Mouse (Mus musculus) embryo, embryonic 11 days (tissue): ENCODE data around the gene Gad2.
"Not testable (repeated sequence)": the region's sequence is repeated elsewhere in the genome, so short reads cannot be mapped to it uniquely, and the experiment has no call there.

Source experiments
- DNase-seq: peaks from one replicate; pipeline ENCODE4 v3.0.0-alpha.2; 2015

The Gad2 gene

DNA sequence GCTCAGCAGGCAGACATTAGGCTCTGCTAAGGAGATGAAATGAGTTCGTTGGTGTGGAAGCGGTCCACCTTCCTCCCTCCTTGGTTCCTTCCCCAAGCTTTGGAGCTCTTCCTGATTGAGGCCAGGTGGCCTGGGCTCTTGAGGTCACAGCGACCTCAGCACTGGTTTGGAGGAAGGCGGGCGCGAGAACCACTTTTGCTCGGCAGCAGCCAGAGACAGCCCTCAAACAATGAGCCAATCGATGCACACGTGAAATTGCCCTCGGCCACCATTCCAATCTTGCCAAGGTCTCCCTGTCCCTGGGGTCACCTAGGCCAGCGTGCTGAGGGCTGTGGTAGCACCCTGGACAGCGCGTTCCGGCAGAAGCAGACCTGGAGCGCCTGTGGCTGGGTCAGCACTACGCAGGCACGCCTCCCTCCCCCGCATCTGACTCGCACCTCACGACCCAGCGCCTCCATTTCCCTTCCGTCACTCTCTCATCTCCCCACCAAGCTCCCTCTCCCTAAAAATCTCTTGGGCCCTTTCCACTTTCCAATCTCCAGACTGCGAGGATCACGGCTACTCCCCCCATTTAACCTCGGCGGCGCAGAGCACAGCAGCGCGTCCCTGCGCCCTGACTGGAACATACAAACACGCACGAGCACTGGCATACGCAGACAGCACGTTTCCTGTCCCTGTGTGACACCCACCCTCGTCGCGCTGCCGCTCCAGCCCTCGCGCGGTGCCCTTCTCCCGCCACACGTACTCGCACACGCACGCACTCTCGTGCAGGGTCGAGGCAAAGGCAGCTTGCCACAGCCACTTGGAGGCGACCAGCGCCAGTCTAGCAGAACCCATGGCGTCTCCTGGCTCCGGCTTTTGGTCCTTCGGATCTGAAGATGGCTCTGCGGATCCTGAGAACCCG, at the start of gene Gad2:
Gene Gad2 (plus strand): TSS at position 378 of the 904 bp plus-strand sequence.
- DNase-seq, result peak; percentile 67

DNA sequence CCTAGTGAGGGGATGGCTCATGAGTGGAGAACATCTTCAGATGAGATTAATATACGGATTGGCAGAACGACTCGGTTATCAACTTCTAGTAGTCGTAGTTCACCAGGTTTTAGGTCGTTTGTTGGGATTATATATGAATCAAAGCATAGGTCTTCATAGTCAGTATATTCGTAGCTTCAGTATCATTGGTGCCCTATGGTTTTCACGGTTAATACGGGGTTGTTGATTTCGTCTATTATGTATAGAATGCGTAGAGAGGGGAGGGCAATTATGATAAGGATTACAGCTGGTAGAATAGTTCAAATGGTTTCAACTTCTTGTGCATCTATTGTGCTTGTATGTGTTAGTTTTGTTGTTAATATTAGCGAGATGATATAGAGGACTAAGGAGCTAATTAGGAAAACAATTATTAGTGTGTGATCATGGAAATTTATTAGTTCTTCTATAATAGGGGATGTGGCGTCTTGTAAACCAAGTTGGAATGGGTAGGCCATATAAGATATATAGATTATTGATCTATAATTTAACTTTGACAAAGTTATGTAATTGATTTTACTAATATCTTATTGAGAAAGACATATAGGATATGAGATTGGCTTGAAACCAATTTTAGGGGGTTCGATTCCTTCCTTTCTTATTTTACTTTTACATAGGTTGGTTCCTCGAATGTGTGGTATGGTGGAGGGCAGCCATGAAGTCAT, 34.4 kb upstream of the Gad2 start:
- DNase-seq, result not testable (repeated sequence)

DNA sequence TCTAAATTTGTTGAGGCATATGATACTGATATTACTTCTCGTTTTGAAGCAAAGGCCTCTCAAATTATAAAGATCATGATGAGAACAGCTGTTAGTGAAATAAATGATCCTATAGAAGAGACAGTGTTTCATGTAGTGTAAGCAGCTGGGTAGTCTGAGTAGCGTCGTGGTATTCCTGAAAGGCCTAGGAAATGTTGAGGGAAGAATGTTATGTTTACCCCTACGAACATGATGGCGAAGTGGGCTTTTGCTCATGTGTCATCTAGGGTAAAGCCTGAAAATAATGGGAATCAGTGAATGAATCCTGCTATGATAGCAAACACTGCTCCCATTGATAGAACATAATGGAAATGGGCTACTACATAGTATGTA, 33.8 kb upstream of the Gad2 start:
- not testable (repeated sequence) for DNase-seq

DNA sequence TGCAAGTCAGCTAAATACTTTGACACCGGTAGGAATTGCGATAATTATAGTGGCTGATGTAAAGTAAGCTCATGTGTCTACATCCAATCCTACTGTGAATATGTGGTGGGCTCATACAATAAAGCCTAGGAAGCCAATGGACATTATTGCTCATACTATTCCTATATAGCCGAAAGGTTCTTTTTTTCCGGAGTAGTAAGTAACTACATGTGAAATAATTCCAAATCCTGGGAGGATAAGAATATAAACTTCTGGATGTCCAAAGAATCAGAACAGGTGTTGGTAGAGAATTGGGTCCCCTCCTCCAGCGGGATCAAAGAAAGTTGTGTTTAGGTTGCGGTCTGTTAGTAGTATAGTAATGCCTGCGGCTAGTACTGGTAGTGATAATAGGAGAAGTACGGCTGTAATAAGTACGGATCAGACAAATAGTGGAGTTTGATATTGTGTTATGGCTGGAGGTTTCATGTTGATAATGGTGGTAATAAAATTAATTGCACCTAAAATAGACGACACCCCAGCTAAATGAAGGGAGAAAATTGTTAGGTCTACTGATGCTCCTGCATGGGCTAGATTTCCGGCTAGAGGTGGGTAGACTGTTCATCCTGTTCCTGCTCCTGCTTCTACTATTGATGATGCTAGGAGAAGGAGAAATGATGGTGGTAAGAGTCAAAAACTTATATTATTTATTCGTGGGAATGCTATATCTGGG, 33.2 kb upstream of the Gad2 start:
- DNase-seq, result not testable (repeated sequence)

DNA sequence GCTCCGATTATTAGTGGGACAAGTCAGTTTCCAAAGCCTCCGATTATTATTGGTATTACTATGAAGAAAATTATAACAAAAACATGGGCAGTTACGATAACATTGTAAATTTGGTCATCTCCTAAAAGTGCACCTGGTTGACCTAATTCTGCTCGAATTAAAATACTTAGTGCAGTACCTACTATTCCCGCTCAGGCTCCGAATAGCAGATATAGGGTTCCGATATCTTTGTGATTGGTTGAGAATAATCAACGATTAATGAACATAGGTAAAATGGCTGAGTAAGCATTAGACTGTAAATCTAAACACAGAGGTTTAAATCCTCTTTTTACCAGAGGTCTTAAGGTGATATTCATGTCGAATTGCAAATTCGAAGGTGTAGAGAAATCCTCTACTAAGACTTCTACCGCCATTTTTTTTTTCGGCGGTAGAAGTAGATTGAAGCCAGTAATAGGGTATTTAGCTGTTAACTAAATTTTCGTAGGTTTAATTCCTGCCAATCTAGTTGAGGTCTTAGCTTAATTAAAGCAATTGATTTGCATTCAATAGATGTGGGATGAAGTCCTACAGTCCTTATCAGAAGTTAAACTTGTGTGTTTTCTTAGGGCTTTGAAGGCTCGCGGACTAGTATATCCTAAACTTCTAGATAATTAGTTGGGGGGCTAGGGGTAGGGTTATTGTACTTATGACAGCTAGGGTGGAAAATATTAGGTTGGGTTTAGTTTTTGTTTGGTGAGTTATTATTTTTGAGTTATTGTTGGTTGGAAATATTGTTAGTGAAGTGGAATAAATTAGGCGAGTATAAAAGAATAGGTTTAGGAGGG, 32.4 kb upstream of the Gad2 start:
- DNase-seq, result not testable (repeated sequence)

DNA sequence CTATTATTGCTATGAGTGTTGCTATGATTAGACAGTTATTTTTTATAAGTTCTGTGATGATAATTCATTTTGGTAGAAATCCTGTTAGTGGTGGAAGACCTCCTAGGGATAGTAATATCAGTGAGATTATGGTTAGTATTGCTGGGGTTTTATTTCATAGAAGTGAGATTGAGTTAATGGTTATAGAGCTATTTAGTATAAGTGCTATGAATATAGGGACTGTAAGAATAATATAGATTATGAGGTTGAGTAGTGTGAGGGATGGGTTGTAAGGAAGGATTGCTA, 31.9 kb upstream of the Gad2 start:
- DNase-seq, result no peak

DNA sequence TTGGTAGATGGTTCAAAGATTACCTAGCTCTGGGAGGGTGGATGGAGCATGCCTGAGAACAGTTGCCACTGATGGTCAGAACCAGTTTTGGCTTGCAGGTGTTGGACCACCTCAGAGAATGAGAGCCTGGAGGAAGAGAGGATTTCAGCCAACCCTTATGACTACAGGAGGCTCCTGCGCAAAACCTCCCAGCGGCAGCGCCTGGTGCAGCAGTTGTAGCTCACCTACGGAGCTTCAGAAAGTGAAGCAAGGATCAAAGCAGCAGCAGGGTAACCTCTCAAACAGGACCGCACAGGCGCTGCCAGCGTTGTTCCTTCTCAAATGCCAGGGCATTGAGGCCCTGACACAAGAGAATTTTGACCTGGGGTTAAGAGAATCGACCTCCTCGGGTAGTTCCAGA, 4.1 kb upstream of the Gad2 start:
- peak; percentile 21 for DNase-seq

DNA sequence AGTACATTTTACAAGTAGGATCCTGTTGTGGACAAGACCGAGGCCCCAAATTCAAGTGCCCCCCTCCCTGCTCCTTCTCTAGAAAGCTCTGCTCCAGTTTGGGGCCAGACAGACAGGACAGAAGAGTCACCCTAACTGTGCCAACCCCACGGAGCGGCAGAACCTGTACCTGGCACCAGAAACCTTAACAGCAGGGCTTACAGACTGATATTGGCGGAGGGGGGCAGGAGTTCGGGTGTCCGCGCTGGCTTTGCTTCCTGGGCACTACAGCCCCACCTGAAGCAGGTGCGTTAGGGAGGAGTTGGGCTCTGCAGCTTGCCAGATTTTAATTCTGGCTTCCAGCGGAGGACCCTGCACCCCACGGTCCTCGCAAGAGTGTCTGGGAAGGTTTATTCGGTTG, 2.6 kb upstream of the Gad2 start:
- DNase-seq, result no peak

DNA sequence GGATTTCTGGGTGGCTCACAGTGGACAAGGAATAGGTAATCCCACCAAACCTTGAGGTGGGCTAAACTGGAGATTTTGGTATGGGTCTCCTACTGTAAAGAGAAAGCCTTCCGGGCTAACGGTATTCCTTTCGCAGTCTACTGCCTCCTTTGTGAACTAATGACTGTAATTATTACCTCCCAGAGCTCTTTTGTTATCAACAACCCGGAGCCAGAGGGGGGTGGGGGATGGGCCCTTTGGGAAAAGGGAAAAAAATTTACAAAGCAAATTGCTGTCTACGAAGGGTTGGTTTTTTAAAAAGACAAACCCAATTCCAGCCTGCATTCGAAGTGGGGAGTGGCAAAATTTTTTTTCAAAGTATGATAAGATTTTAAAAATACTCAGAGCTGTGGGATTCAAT, 2.0 kb upstream of the Gad2 start:
- peak; percentile 27 for DNase-seq

DNA sequence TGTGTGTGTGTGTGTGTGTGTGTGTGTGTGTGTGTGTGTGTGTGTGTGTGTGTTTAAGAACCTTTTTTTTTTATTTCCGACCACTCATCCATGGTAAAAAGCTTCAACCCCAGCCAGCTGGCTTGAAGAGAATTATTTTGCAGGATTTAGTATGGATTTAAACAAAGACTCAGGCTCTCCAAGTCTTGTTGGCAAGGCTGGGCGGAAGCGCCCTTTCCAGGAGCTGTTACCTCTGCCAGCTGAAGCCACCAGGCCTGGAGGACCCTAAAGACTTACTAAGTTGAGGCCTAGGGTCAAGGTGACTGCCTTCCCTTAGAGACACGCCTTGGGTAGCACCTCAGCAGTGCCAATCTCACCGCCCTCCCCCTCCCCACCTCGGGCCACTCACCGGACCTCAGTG, 1.5 kb upstream of the Gad2 start:
- peak; percentile 18 for DNase-seq

DNA sequence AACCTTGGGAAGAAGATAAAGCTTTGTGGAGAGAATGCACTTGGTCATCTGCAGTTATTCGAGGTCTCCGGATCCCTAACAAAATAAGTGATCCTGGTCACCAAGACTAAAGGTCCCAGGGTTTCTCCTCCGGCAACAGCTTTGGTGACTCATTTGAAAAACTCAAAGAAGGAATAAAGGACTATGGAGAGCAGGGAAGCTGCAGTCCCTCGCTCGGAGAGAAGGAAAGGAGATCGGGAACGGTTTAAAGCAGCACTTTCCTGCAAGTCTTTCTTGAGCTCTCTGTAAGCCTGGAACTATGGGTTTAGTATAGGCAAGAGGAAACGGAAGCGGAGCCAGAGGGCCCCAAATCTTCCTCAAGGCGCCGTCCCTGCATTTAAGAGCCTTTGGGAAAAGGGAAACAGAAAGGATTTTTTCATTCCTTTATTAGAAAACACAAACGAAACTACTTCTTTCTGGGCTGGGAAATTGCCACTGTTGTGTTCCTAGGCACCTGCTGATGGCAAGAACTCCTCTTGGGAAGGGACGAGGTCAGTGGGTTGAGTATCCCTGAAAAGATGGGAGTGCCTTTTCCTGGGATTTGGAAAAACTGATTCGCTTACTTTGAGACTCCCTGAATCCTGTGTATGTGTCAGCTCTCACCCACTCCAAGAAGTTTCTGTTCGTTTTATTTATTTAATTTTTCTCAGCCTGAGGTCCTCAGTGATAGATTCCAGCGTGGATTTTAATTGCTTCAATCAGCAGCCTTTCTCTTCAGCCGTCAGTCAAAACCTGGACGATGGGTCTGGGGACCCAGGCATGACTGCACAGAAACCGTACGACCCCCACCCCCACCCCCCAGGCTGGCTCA, 802 bp upstream of the Gad2 start:
- no peak for DNase-seq

DNA sequence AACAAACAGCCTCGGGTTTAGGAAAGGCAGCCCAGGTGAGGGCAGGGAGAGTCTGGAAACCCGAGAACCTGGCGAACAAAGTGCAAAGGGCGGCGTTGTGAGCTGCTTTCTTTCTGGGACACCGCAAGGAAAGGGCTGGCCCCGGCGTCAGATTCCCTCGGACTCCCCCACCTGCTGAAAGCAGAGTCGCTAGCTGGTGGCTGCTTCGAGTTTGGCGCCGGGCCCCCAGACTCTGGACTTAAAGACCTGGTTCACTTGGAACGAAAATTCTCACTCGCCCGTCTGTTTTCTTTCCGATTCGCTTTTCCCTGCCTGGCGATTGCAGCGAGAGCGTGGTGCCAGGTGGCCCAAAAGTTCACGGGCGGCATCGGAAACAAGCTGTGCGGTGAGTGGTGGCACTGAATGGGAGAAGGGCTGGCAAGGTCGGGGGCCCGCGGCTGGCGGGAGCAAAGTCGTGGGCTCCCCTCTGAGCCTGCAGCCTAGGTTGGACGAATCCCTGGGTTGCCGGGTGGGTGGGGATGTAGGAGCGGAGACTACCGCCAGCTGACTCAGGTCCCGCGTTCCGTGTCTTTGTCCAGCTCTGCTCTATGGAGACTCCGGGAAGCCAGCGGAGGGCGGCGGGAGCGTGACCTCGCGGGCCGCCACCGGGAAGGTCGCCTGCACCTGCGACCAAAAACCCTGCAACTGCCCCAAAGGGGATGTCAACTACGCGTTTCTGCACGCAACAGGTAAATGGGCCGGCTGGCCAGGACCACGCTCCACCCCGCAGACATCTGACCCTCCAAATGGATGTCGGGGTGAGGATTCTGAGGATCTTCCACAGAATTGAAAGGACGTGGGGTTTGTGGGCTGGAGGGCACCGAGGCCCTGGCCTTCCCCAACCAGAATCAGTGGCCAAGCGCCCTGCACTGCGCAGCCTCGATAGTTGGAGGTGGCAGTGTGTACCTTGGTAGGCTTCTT, 1.4 kb downstream of the Gad2 start:
- DNase-seq, result peak; percentile 46

DNA sequence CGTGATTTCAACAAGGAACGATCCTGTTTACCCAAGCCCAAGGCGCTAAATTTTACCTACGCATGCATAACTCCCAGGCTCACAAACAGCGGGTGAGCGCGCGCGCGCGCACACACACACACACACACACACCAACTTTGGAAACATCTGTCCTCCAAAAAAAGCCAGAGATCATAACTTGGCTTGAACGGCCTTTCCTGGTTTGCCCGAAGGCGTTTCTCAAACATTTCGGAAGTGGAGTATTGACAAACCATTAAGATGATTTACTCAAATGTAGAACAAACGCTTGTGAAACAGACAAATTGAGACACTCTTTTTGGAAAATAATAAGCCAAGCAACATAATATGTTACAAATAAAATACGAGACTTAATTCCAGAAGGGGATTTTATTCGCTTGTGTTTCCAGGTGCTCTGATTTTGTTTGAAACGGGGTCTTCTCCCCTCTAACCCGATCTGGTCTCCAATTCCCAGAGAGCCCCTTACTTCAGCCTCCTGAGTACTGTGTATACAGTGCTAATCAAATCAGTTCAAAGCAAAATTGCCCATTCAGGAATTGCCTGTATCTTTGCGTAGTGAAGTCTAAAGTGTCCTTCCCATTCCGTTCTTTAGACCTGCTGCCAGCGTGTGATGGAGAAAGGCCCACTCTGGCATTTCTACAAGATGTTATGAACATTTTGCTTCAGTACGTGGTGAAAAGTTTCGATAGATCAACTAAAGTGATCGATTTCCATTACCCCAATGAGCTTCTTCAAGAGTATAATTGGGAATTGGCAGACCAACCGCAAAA, 2.4 kb downstream of the Gad2 start:
- DNase-seq, result peak; percentile 27

DNA sequence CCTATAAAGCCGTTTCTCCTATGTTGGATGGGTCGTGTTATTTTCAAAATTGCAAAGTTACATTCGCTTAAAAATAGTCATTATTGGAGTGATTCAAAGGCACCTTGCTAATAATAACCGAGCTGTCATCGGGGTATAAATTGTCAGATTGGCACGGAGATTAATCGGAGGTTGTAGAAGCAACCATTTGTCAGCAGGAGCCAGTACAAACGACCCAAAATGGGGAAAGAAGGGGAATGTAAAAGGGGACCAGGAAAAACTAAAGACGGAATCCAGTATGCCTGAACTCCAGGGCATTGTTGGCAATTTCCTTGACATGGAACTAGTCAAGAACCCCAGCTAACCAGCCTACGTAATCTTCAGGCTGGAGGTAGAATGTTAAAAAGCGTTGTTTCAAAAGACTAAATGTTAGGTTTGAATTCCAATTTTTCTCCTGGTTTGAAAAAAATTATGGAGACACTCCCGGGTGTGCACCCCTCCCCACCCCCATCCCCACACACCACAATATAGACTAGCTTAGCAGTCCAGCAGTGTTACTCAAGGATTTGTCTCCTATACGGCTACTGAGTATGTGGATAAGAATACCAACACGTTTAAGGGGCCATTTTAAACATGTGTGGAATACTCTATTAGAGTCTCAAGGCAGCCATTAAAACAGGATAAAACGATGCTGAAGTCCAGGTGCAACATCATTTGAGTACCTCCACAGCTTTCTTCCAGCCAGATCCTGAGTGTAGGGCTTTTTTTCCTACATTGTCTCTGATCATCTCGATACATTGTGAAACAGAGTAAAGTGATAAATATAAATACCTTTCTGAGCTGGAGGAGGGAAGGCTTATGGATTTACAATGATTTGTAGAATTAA, 3.3 kb downstream of the Gad2 start:
- no peak for DNase-seq

DNA sequence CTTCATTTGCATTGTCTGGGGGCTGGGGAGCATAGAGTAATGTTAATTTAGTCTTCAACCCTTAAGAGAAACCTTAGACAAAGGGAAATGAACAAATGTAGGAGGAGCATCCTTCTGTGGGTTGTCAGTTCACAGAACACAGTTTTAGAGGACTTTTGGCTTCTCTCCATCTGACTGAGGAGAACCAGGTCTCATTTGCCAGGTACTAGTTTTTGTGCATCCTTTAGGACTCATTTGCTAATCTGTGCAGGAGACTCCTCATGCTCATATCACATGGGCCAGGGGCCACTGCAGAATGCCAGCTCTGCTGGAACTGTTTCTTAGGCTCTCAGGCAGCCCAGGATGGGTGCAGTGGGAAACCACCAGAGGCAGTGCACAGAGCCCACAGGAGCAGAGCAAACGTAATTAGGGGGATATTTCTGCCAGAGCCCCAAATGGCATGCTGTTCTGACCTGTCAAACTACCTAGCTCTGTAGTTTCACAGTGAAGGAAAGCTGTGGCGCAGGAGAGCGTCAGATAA, 5.2 kb downstream of the Gad2 start:
- no peak for DNase-seq

DNA sequence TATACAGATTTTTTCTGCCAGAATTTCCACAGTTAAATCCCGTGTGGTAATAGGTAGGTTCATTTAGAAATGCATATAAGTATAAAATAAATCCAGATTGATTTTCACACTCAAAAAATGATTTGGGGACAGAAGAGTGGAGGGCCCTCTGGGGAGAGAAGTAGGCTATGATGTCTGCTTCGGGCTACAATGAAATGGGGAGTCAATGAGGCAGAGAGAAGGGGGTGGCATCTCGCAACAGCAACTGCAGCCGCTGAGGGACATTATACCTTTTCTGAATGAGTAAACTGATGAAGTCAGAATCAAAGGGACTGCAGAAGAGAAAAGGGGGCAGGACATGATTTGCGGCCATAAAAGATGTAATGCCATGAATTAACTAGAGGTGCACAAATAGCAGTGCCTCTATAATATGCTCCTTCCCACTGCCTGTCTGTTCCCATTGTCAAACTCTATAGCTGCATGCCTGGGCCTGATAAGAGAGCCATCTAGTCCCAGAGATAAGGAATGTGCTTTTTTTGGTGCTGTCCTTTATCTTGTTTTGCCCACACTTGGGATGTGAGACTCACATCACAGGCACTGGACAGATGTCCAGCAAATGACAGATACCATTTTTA, 5.9 kb downstream of the Gad2 start:
- no peak for DNase-seq

DNA sequence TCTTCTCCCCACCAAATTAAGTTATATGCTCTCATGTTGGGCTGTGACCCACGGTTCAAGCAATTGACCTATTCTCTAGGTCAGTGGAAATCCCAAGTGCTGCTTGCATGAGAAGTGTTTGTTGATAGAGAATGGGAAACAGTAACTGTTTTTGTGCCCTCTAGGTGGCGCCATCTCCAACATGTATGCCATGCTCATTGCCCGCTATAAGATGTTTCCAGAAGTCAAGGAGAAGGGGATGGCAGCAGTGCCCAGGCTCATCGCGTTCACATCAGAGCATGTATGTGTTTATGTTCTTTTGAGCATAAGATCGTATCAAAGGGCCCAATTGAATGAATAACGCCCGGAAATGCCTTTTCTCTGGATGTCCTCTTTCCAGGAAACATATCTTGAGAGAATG, 12.8 kb downstream of the Gad2 start:
- DNase-seq, result peak; percentile 52

DNA sequence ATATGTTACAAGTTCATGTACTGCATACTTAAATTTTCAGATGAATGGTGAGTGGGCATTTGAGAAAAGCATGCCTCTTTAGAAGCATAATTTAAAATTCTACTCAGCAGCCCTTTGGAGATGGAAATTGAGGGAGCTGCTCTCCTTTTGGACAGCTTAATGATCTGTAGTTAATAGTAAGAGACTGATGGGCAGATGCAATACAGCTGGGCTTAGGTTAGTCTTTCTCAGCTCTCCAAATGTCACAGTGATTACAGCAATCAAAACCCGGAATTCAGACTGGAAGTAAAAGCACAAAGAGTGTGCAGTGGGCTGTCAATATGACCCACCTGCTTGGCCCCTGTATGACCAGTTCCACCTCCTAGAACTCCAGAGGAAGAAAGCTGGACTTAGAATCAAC, 24.1 kb downstream of the Gad2 start:
- no peak for DNase-seq
